Mouse (Mus musculus) ES-Bruce4 (cell line): ENCODE results near the gene Msi2. TPM values are rescaled to one million over a fixed set of nuclear protein-coding genes. Genes with fewer than 3 reads are reported as not detected.

Source experiments
- H3K27ac ChIP-seq: 2 replicates; pipeline ENCODE4 v1.5.1; 2012; ENCODE audit warnings: low read length, inconsistent platforms; ENCODE audit not compliant: insufficient read depth
- H3K27me3 ChIP-seq: 2 replicates; pipeline ENCODE4 v1.6.1; 2012; ENCODE audit warnings: mild to moderate bottlenecking, low read length, inconsistent platforms; ENCODE audit not compliant: control insufficient read depth, poor library complexity, insufficient read depth, severe bottlenecking
- H3K36me3 ChIP-seq: 2 replicates; pipeline ENCODE4 v1.6.1; 2012; ENCODE audit warnings: inconsistent platforms, mild to moderate bottlenecking, low read length, moderate library complexity; ENCODE audit not compliant: control insufficient read depth, poor library complexity, insufficient read depth, severe bottlenecking
- H3K4me1 ChIP-seq: one replicate; pipeline ENCODE4 v1.8.1; 2011; ENCODE audit warnings: low read length; ENCODE audit not compliant: control insufficient read depth, insufficient read depth
- H3K4me3 ChIP-seq: 2 replicates; pipeline ENCODE4 v1.5.1; 2011; ENCODE audit warnings: low read depth, mild to moderate bottlenecking, low read length
- H3K9ac ChIP-seq: 2 replicates; pipeline ENCODE4 v1.6.1; 2012; ENCODE audit warnings: low read depth, mild to moderate bottlenecking, inconsistent platforms; ENCODE audit not compliant: poor library complexity, severe bottlenecking
- H3K9me3 ChIP-seq: replicated peaks from 2 replicates; pipeline ENCODE4 v1.6.1; 2012; ENCODE audit warnings: mild to moderate bottlenecking, low read length, inconsistent platforms; ENCODE audit not compliant: control insufficient read depth, poor library complexity, insufficient read depth, severe bottlenecking
- CTCF ChIP-seq: IDR thresholded peaks from one replicate; pipeline ENCODE4 v1.8.1; 2011; ENCODE audit warnings: low read depth, low read length
- EP300 ChIP-seq: IDR thresholded peaks from 2 replicates; pipeline ENCODE4 v1.6.1; 2011; ENCODE audit warnings: low read depth, low read length; ENCODE audit not compliant: insufficient read depth
- POLR2A ChIP-seq: IDR thresholded peaks from one replicate; pipeline ENCODE4 v1.8.1; 2011; ENCODE audit warnings: low read length; ENCODE audit not compliant: insufficient read depth
- polyA plus RNA-seq: library from polyadenylated mRNA; stranded (reverse); fragments of >200 nt; gene quantifications from 2 replicates; pipeline ENCODE4 v1.2.4, GENCODE M21; 2011; ENCODE audit warnings: low read depth; ENCODE audit not compliant: missing spikeins, insufficient read depth, insufficient read length

Msi2 gene
- polyA plus RNA-seq, 1 experiment = 110 TPM

- Histone ChIP-seq H3K9ac (no peak overlapping the region), H3K27me3 (no peaks in the 10 kb centered on the region), H3K4me3 (no peak overlapping the region), H3K4me1 (peaks cover 4% of the 10 kb centered on the region), H3K27ac (no peak overlapping the region), H3K9me3 (no peaks in the 10 kb centered on the region), H3K36me3 (no peaks in the 10 kb centered on the region)
- TF ChIP-seq EP300 (no peak), CTCF (no peak), POLR2A (no peak)
Measured at GRCm38 (mm10) chr11:88523921-88524320, 194.4 kb downstream of the Msi2 start.

- no peaks in the 10 kb centered on the region for H3K9me3 ChIP-seq
- no peak overlapping the region for H3K9ac ChIP-seq
- no peaks in the 10 kb centered on the region for H3K36me3 ChIP-seq
- H3K27me3 ChIP-seq = no peaks in the 10 kb centered on the region
- TF ChIP-seq CTCF = no peak
- TF ChIP-seq POLR2A = no peak
- H3K27ac ChIP-seq = no peak overlapping the region
- H3K4me3 ChIP-seq = no peak overlapping the region
- peaks cover 4% of the 10 kb centered on the region for H3K4me1 ChIP-seq
Measured at GRCm38 (mm10) chr11:88523511-88523910, 194.8 kb downstream of the Msi2 start.

- Histone ChIP-seq H3K27ac (no peak overlapping the region), H3K9me3 (no peaks in the 10 kb centered on the region), H3K36me3 (no peaks in the 10 kb centered on the region), H3K4me3 (no peak overlapping the region), H3K4me1 (no peaks in the 10 kb centered on the region), H3K27me3 (no peaks in the 10 kb centered on the region), H3K9ac (no peak overlapping the region)
- TF ChIP-seq CTCF (no peak), EP300 (no peak), POLR2A (no peak)
Measured at GRCm38 (mm10) chr11:88522114-88522513, 196.2 kb downstream of the Msi2 start.

GRCm38 (mm10) chr11:88520951-88521730 lies 197.2 kb downstream of the Msi2 start:
- H3K4me1 ChIP-seq = no peaks in the 10 kb centered on the region
- no peaks in the 10 kb centered on the region for H3K9me3 ChIP-seq

GRCm38 (mm10) chr11:88518361-88518760 lies 200.0 kb downstream of the Msi2 start:
- H3K4me1 ChIP-seq = peaks cover 4% of the 10 kb centered on the region
- no peak overlapping the region for H3K27ac ChIP-seq
- H3K36me3 ChIP-seq = no peaks in the 10 kb centered on the region
- H3K9me3 ChIP-seq = no peaks in the 10 kb centered on the region
- no peak overlapping the region for H3K9ac ChIP-seq
- no peak overlapping the region for H3K4me3 ChIP-seq
- TF ChIP-seq POLR2A (no peak), EP300 (no peak)
- H3K27me3 ChIP-seq = no peaks in the 10 kb centered on the region

More at GRCm38 (mm10) chr11:88520951-88521730, 197.2 kb downstream of the Msi2 start:
- Histone ChIP-seq H3K27ac (no peak overlapping the region), H3K27me3 (no peaks in the 10 kb centered on the region), H3K9ac (no peak overlapping the region), H3K36me3 (no peaks in the 10 kb centered on the region), H3K4me3 (no peak overlapping the region)
- TF ChIP-seq CTCF (no peak), POLR2A (no peak), EP300 (no peak)

DNA sequence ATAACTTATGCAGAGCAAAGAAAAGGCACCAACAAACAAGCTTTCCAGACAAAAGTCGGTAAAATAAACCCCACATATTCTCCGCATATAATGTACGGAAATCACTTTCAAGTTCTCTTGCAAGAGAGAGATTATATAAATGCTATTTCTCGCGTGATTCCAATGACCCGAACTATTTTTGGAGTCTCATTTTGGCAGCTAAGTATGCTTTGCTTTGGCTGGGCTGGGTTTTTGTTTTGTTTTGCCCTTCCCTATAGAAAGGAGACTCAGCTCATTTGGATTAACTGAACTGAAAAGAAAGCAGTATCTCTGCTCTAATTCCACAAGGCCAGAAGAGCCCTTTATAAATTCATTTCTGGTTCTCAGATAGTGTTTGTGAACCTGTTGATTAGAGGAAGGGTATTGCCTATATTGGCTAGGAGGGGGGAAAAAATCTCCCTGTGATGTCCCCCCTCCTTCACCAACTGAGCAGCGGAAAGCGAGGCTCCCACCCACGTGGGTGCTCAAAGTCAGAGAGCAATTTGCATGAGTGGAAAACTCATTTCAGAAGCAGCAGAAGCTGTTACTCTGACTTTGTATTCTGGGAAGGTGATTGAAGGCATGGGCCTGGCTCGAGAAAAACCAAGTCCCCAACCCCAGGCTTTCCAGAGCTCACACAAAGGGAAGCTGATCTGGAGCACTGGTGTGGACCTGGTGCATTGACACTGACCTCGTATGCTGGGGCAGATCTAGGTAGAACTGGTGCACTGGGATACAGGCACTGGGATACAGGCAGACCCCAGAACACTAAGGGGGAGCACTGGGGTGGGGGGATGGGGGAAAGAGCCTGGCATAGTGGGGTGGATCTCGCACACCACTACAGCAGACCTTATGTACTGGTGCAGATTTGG lies 201.5 kb downstream of the Msi2 start:
- H3K9ac ChIP-seq = no peak overlapping the region
- H3K36me3 ChIP-seq = no peaks in the 10 kb centered on the region
- no peak overlapping the region for H3K4me3 ChIP-seq
- no peaks in the 10 kb centered on the region for H3K27me3 ChIP-seq
- no peak overlapping the region for H3K27ac ChIP-seq
- TF ChIP-seq POLR2A = no peak
- no peak for TF ChIP-seq CTCF
- no peak for TF ChIP-seq EP300
- H3K4me1 ChIP-seq = peaks cover 4% of the 10 kb centered on the region
- no peaks in the 10 kb centered on the region for H3K9me3 ChIP-seq
